Mouse (Mus musculus): ENCODE measurements around the gene Cep104. TPM values are rescaled to one million over a fixed set of nuclear protein-coding genes. Genes with fewer than 3 reads are reported as not detected.

The Cep104 gene
- total RNA-seq (2023): 14.0 TPM

DNA sequence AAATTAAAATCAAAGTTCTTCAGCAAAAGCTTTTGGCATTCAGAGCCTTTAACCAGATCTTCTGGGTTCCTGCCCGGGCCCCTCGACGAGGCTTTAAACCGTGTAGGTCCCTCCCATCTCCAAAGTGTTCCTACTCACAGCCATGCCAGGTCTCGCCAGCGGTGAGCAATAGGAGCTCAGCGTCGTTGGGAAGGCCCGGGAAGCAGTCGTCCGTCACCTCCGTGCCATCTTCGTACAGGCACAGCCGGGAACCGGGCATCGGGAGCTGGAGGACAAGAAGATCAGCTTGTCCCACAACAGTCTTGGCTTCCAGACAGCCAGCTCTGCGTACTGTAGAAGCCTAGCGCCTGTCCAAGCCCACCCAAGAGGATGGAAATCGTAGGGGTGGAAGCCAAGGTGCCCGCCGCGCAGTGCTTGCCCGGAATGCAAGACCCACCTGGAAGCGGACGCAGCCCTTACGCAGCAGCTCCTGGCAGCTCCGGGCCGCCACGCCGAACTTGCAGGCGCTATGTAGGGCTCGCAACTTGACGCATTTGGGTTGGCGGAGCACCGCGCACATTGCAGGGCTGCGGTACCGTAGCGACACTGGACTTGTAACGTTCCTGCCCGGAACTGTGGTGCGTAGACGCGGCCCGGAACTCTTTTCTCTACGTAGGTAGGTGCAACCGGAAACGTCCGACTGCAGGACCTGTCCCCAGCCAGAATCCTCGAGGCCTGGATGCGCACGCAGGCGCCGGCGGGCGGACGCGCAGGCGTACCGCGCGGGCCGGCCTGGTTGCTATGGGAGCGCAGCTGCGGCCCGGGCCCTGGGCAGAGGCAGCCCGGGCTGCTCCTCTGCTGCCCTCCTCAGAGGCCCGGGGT, at the start of gene Cep104, which contains the start of gene Dffb:
TSS of gene Cep104 (plus strand) at position 764 of the 861 bp plus-strand sequence.
TSS of gene Dffb (minus strand) at position 696 of the 861 bp plus-strand sequence.

DNA sequence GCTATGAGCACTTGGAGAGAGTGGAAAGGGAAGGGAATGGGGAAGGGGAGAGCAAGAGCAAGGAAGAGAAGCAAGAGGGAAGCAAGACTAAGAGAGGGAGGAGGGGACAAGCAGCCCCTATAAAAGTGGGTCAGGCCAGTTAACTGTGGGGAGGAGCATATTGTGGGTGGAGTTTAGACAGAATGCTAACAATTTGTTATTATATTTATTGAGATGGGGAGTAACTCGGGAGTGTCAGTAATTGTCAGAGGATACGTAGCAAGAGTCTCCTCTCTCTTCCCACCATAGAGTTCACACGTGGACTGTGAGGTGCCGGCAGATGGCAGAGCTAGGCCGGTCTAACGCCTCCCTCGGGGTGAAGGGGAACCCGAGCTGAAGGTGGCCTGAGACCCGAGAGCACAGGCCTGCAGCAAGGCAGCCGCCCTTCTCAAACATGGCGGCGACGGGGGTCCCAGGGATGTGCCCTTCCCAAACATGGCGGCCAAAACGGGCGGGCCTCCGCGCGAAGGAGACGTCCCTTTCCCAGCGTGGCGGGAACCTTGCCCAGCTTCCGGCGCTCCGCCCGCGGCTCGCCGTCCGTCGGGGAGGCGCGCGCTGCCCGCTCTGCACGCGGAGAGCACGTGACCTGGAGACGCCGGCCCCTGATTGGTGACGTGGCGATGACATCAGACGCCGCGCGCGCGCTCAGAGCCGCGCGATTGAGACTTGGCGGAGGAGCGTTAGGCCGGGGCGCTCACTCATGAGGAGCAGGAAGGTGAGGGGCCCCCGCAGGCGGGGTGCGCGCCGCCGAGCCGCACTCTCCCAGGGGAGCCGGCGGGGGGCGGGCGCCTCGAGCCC, 18.2 kb upstream of the Cep104 start, which contains the start of gene A430005L14Rik:
TSS of gene A430005L14Rik (plus strand) at position 669 of the 837 bp plus-strand sequence.

DNA sequence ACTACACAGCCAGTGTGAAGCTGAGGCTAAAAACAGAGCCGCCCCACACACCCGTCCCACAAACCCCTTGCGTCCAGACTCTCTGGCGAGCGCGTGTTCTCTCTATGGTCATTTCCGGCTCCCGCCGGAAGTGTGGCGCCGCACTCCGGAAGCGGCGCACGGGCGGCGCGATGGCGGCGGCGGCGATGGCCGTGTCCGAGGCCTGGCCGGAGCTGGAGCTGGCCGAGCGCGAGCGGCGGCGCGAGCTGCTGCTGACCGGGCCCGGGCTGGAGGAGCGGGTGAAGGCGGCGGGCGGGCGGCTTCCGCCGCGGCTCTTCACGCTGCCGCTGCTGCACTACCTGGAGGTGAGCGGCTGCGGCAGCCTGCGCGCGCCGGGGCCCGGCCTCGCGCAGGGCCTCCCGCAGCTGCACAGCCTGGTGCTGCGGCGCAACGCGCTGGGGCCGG, 36.7 kb downstream of the Cep104 start, which contains the start of gene Lrrc47:
TSS of gene Lrrc47 (plus strand) at position 86 of the 444 bp plus-strand sequence.

DNA sequence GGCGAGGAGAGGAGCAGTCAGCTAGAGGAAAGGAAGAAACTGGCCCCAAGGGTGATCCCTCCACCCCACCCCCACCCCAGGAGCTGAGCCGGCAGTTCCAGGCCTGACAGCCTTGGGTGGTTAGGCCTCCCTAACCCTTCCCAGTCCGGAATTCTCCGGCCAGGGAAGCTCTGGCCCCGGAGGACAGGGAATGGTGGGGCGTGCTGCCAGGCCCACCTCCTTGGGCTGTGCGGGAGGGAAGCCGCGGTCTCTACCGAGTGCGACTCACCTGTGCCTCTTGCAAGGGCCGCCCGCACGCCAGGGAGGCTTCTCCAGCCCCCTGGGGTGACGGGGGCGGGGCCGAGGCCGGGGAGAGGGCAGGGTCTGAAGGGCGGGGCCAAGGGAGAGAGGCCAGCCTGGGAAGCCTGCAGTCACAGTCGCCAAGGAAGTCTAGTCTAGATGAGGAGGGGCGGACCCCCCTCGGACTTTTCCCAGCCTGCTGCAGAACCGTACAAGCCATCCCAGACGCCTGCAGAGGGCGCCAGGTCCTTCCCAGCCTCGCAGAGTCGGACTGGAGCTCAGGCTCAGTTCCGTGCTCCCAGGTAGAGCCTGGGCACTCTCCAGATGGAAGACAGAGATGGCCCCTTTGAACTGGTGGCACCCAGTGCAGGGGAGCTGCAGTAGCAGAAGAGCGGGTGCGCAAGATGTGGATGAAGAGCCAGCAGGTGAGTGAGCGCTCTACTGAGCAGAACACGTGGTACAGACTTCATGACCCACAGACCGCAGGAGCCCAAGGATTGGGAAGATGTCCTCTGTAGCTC, 50.8 kb downstream of the Cep104 start, which contains the start of gene Smim1:
TSS of gene Smim1 (minus strand) at position 590 of the 800 bp plus-strand sequence.

DNA sequence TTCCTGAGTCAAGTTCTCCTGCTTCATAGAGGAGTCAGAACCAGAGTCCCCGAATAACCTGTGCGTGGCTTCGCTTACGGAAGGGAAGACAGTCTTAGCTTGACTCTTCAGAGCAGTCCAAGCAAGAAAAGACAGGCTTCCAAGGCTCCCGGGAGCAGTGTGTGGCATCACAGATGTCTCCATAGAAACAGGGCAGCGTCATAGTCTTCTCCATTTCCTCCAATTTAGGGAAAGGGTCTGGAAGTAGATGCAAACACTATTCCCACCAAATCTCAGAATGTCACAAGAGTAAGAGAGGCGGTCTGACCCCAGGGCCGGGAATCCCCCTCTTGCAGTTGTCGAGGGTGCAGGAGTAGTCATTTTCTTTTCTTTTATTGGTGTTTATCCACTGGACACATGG, 67.6 kb downstream of the Cep104 start, which contains the start of gene Ccdc27:
TSS of gene Ccdc27 (minus strand) at position 101 of the 400 bp plus-strand sequence.

Other genes starting within 250 kb of the Cep104 start
- 18.5 TPM for gene A430005L14Rik, start 18.0 kb upstream of the Cep104 start, total RNA-seq (2023)
- 27.2 TPM for gene Dffb, start 68 bp upstream of the Cep104 start, total RNA-seq (2023)
- 64.3 TPM for gene Lrrc47, start 36.5 kb downstream of the Cep104 start, total RNA-seq (2023)
- not detected for gene Smim1, start 51.0 kb downstream of the Cep104 start, total RNA-seq (2023)
- not detected for gene Ccdc27, start 67.5 kb downstream of the Cep104 start, total RNA-seq (2023)
- not detected for gene Trp73, start 165.0 kb downstream of the Cep104 start, total RNA-seq (2023)
- 19.9 TPM for gene Wrap73, start 167.2 kb downstream of the Cep104 start, total RNA-seq (2023)
- 162 TPM for gene Tprgl, start 185.5 kb downstream of the Cep104 start, total RNA-seq (2023)
- gene Megf6, start 195.5 kb downstream of the Cep104 start, total RNA-seq (2023): not detected